Mouse (Mus musculus) liver, embryonic 14.5 days (tissue): ENCODE measurements around the gene Klhl22.

Source experiments
- CTCF ChIP-seq: IDR thresholded peaks from 2 replicates; pipeline ENCODE4 v1.5.1; 2016; ENCODE audit warnings: antibody characterized with exemption, low read depth, control low read depth
- EP300 ChIP-seq: IDR thresholded peaks from 2 replicates; pipeline ENCODE4 v1.6.1; 2016; ENCODE audit warnings: antibody characterized with exemption, low read depth

GRCm38 (mm10) chr16:17797812-17798311 lies 38.4 kb downstream of the Klhl22 start:
- TF ChIP-seq CTCF, result no peak
- TF ChIP-seq EP300, result no peak
